Mouse (Mus musculus) gastrocnemius, postnatal 10 days (tissue): ENCODE measurements at regions not wholly inside any gene's neighbourhood (a gene's known extent, or its start where the extent isn't known, plus 50 kb on each side); places are given as distances from the start of the nearest gene placed in this dataset.

Experiments used
- DNase-seq: peaks from one replicate; pipeline ENCODE4 v3.0.0; 2021; ENCODE audit warnings: mixed read lengths

- no peak for DNase-seq
Measured at GRCm38 (mm10) chr4:67378632-67379031, 551.2 kb downstream of the Tlr4 start.

- no peak for DNase-seq
Measured at GRCm38 (mm10) chr4:67387834-67388233, 560.5 kb downstream of the Tlr4 start.

DNA sequence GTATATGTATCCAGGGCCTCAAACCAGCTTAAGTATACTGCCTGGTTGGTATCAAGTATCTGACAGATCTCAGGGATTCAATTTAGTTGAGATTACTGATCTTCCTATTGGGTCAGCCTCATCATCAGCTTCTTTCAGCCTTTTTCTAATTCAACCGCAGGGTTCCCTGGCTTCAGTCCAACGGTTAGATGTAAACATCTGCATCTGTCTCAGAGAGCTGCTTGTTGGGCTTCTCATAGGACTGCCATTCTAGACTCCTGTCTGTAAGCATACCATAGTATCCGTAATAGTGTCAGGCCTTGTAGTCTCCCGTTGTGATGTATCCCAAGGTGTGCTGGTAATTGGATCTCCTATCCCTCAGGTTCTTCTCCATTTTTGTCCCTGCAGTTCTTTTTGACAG lies 575.6 kb downstream of the Tlr4 start:
- DNase-seq = no peak

DNA sequence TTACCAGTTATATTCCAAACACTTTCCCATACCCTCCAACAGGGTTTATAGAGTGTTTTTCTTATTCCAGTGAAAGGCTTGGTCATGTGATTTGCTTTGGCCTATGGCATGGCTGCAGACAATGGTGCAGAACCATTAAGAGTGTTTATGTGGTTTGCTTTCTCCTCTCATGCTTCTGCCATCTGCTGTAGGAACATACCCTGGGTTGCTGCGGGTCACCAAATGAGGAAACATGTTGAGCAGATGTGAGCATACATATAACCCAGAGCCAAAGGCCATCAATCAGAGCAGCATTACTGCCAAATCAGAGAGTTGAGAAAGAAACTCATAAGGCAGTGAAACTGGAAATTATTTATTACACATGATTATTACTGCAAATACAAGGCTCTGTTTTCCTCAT lies 596.7 kb downstream of the Tlr4 start:
- no peak for DNase-seq

- no peak for DNase-seq
Measured at GRCm38 (mm10) chr4:67425712-67426111, 598.3 kb downstream of the Tlr4 start.

- DNase-seq = no peak
Measured at GRCm38 (mm10) chr4:67447835-67448234, 620.5 kb downstream of the Tlr4 start.

DNA sequence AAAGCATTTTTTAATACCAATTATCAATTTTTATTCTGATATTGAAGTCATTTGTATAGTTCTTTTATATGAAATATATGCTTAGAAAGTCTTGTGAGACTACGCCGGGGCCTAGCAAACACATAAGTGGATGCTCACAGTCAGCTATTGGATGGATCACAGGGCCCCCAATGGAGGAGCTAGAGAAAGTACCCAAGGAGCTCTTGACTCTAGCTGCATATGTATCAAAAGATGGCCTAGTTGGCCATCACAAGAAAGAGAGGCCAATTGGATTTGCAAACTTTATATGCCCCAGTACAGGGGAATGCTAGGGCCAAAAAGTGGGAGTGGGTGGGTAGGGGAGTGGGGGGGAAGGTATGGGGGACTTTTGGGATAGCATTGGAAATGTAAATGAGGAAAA lies 632.5 kb downstream of the Tlr4 start:
- peak; percentile 37 for DNase-seq

DNA sequence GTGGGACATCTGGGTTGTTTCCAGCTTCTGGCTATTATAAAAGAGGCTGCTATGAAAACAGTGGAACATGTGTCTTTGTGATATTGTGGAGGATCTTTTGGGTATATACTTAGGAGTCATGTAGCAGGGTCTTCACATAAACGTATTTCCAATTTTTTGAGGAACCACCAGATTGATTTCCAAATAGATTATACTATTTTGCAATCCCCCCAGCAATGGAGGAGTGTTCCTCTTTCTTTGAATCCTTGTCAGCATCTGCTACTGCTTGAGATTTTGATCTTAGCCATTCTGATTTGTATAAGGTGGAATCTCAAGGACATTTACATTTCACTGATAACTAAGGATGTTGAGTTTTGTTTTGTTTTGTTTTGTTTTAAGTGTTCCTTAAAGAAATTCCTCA lies 645.6 kb downstream of the Tlr4 start:
- no peak for DNase-seq

DNA sequence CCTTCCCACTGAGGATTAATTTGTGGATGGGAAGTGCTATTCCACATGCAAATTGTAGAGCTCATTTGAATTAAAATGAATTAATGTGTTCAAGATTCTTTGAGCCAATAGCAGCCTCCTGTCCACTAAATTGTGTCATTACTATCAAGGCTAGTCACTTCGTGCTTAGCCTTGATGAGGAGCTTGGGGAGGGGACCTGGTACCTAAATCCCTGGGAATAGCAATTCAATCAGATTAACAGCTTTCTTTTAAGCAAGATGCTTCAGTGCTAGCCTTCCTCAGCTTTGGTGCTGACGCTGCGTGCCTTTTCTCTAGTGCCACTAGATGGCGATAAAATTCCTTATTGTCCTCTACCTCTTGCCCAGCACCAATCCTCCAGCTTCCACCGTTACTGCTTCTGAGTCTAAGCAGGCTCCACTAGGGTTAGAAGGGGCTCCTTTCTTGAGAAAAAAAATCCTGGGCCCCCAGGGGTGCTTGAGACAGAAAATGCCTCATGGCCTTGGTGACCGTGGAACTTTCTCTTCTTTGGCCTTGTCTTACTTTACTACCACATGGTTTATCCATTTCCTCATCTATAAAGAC lies 650.0 kb downstream of the Tlr4 start:
- DNase-seq = peak; percentile 5

DNA sequence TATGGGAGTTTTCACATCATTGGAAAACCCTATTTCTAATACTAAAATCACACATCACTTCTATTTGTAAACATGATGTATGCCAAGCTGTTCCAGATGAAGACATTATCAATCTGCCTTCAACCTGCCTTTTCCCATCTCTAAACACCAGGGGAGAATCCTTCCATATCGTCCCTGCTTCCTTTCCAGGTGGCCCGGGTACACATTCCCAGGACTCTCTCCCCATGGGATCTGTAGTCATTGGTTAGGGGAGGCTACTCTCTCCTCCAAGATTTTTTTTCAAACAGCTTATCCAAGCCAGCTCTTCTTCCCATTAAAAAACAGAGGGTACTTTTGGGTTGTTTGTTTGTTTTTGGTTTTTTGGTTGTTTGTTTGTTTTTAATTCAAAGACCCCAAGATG lies 650.7 kb downstream of the Tlr4 start:
- no peak for DNase-seq

GRCm38 (mm10) chr4:67522235-67522634 lies 694.9 kb downstream of the Tlr4 start:
- DNase-seq = no peak

GRCm38 (mm10) chr4:67523158-67523557 lies 695.8 kb downstream of the Tlr4 start:
- DNase-seq = no peak

- DNase-seq = no peak
Measured at GRCm38 (mm10) chr4:67529586-67529985, 702.2 kb downstream of the Tlr4 start.

DNA sequence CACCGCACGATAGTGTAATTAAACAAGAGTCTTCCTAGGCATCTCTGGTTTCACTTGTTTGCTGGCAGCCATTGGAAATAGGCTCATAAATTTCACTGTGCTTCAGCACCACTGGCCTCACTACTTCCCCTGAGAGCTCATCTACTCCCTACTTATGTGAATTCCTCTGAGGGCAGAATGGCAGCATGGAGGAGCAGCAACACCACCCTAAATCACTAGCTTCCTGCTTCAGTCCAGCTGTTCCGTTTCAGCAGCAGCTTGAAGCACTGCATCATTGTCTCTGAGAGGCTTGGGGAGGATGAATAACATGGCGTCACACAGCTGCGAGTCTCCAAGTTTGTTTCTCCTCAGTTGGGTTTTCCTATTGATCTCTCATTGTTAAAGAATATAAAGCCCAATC lies 712.1 kb downstream of the Tlr4 start:
- DNase-seq = no peak

GRCm38 (mm10) chr4:67546013-67546412 lies 718.6 kb downstream of the Tlr4 start:
- DNase-seq = no peak

- no peak for DNase-seq
Measured at GRCm38 (mm10) chr4:67547957-67548356, 720.6 kb downstream of the Tlr4 start.

GRCm38 (mm10) chr4:67553511-67553910 lies 726.1 kb downstream of the Tlr4 start:
- DNase-seq = no peak

DNA sequence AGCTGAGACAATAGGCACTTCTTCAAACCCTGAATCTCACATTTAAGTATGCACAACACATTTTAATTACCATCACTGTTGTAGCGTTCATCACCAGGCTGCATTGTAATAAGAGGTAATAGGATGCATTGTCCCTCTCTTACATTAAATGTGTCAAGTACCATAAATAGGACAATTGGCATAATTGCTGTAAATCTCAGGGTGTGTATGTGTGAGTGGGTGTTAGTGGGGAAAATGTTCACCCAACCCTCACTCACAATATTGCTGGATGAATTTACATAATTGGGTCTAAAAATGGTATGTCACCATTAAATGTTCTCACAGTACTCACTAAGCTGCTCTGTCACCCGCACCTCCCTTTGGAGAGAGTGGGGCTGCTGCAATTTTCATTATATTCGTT lies 747.4 kb downstream of the Tlr4 start:
- no peak for DNase-seq

DNA sequence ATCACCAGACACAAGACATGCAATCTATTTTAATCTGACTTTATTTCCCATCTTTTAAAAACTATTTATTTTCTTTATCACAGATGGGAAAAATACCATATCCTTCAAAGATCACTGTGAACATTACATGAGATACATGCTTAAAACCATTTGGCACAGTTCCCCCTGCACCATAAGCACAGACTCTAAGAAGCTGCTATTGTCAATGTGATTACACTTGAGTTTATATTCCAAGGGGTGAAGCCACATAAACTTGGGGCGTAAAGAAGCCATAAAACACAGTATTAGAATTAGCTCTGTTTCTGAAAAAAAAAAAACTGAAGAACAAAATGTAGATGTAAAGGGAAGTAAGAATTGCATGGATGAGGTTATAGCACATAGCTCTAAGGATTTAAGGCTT lies 762.1 kb downstream of the Tlr4 start:
- no peak for DNase-seq

DNA sequence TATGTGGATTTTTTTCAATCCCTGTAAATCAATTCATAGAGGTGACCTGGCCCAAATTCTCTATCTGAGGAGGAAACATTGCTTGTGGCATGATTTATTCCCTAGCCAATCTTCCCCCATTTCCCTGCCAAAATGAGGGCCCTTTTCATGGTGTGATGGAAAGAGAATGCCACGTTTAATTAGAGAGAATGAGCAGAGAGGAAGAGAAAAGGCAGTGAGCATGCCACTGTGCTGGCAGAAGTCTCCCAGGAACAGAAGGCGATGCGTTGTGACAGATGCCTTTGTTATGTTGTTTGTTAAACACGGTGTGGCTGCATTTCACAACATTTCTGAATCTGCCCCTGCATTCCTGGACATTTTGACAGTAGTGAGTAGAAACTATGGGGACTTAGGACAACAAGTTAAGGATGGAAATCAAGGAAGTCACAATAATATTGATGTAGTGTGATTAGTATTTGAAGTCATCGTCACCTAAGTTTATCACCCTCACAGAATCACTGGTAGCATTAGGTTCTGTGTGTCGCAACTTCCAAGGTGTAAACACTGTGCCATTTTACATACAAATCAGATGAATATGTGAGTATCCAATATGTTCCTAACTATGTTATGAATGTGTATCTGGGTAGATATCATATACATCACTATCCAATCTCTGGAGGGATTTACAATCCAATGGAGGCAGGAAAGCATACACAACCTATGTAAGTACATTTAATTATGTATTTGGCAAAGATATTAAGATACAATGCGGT lies 762.8 kb downstream of the Tlr4 start:
- no peak for DNase-seq

DNA sequence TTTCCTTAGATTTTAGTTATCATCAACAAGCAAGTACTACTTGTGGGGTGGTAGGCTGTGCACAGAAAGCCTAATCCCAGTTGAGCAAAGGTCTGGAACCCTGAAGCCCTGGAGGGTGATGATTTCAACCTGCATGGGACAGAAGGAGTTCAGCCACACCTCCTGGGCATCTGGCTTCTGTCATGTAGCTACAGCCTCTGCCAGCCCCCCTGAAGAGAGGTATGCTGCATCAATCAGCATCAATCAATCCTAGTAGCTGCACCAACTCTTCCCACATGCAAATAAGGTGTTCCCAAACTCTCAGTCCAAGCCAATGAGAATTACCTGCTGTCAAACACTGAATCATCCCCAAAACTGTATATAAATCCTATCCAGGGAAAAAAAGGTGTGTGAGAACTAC lies 779.8 kb downstream of the Tlr4 start:
- no peak for DNase-seq

DNA sequence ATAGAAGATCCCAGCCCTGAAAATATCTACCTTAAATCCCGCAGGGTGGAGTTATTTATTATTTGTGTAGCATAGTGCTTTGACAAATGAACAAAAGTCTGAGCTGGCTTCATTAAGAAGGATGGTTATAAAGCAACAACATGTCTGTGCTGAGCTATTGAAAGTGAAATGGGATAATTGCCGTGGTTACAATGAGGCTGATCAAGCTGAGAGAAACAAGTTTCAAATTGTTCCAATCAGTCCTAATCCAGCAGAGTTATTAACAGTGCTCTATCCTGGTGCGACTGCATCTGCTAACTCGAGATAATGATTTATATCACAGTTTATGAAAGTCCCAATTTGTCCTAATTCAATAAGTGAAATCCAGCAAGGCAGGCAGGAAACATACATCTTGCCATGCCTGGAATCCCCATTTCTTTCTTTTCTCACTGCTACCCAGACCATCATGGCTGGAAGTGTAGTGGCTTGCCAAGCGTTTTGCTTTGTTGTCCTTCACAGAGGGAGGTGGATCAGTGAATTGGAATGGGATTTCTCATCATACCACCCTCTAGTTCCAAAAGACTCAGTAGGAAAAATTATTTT lies 787.2 kb downstream of the Tlr4 start:
- DNase-seq = no peak

- DNase-seq = no peak
Measured at GRCm38 (mm10) chr4:67626641-67627040, 799.3 kb downstream of the Tlr4 start.

DNA sequence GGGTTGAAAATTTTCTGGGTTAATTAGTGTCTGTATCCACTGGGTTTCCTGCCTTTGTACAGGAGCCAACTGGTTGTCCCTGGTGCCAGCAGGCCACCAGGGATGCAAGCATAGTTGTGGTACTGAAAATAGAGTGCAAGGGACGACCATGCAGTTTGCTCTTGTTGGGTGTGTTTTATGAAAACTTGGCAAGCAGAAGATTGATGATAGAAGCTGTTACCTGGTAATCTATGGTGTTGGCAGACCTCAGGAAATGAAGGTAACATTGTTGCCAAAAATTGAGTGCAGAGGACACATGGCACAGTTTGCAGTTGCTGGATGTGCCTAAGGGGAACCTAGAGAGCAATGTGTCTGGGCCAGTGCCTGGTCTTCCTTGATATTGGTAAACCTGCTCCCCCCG lies 818.7 kb downstream of the Tlr4 start:
- DNase-seq = no peak
